Mouse (Mus musculus) WW6 (cell line): ENCODE results near the gene Tbcd.

Experiments
- DNase-seq: peaks from one replicate; pipeline ENCODE4 v3.0.0-alpha.2; 2013; ENCODE audit warnings: low read depth, low spot score

Gene Tbcd

DNA sequence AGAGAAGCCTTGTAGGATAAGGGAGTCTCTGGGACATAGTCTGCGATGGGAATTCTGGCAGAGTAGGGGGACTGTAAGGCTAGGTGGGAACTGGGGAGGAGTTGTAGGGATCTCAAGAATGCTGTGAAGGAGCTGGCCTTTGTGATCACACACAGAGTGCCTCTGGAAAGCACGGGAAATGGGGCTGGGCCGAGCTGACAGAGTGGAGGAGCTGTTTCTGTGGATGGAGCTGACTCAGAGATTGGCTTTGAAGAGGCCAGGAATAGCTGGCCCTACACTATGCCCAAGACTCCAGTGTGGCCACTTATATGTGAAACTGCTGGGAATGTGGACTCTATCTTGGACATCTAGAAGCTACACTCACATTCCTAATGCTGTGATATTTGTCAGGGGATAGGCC, 84.8 kb downstream of the Tbcd start:
- no peak for DNase-seq

DNA sequence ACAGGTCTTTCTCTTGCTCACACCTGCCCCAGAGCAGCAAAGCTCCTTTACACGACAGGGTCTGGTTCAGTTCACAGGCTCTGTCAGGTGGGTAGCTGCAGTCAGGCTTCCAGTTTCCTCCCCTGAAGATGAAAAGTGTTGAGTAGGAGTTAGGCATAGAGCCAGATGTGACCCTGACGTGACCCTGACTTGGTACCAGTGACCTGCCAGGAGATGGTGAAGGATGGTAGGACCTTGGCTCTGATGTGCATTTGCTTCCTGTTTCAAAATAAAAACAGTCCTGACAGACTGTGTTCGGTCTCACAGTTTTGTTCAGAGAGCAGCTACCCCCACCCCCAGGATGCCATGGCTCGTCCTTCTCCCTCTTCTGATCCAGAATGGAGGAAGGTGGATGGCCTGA, 90.7 kb downstream of the Tbcd start:
- DNase-seq, result no peak

DNA sequence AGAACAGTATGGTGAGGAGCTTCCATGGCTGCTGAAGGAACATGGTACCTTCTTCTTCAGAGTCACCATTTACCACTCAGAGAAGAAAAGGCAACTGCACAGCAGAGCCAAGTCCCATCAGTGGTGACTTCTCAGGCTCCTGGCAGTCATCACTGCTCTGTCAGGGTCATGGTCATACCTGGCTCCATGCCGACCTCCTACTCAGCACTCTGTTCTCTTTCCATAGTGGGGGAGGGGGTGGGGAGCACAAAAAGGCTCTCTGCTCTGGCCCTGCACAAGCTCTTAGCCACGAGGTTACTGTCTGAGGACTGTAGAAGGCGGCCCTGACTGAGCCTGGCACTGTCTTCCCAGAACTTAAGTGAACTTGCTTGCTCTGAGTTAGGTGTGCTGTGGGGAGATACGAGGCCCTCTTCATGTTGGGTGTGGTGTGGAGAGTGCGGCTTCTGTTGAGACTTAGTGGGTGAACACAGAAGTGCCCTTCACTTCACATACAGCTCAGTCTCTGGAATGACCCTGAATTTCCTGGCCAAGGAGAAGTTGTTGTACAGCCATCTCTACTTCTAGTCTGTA, 91.6 kb downstream of the Tbcd start:
- DNase-seq, result no peak

DNA sequence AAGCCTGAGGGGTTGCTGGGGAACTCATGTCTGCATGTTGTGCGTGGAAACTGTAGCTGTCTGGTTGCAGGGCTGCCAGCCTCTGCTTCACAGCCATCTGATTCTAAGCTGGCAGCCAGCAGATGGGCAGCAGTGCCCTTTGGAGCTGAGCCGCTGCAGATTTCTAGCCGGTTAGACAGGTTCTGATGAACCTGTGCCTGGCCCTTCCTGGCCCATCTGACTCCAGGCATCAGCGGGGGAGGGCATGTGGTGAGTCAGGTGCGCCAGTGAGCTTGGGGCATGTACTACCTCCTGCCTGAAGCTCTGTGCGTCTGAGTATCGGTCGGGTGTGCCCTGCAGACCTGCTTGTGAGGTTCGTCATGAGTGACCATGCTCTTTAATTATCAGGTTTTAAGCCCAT, 92.2 kb downstream of the Tbcd start:
- no peak for DNase-seq

DNA sequence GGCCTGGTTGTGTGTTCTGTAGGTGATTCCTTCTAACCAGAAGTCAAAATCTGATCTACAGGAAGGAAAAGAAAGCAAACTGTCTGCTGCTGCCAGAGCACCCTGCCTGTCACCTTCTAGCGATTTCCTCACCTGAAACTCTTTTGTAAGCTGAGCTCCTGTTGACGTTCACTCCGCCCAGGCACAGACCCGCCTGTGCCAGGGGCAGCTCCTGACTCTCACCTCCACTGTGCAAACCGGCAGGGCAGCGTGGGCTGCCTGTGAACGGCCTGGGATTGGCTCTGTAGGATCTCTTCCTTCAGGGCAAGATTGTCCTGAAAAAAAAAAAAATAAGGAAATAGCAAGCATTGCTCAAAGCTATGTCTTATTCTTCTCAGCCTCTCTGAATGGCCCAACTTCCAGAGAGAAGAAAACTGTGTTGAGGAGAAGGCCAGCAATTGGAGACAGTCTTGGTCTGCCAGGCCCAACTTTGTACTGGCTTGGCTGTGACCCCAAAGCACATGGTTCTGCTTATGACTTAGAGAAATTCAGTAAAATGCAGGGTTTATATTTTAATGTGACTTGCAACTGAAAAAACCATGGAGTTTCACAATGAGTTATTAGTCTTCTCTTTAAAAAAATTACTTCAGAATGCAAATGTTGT, 93.1 kb downstream of the Tbcd start:
- no peak for DNase-seq

DNA sequence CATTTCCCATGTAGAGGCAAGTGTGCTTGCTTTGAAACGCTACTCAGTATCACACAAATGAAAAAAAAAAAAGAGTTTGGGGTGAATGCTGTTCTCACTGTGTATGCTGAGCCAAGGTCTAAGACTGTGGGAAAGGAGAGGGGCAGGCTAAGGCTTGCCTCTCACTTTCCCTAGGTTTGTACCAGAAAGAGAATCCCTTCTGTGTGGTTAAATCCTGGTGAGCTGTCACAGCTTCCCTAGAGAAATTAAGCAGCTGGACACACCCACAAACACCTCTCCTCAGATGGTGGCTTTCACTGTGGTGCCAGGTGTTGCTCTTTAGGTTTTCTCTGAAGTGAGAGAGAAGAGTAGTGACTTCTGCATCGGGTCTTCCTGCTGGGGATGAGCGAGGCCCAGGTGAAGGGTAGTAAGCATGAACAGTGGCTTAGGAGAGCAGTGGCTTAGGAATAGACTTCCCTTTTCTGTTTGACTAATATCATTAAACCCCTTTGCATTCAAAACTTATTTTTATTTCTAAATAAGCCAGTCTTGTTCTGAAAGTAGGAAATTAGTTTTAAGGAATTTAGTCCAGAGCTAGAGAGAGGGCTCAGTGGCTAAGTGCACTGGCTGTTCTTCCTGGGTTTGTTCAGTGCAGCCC, 93.8 kb downstream of the Tbcd start:
- DNase-seq, result no peak

DNA sequence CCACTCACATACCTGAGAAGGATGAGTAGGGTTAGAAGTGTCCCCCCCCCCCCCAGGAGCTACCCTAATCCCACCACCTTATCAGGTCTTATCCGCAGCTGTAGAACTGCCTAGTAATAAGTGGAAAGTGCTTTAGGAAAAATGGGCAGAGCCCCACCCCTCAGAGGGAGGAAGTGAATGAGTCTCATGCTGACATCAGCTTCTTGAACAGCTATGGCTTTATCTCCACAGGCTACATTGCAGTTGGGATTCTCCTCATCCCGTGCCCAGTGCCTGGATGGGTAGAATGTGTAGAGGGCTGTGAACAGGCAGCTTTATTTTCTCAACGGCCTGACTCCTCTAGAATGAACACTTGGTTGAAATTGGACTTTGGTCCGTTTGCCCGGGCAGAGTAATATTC, 95.5 kb downstream of the Tbcd start:
- no peak for DNase-seq

DNA sequence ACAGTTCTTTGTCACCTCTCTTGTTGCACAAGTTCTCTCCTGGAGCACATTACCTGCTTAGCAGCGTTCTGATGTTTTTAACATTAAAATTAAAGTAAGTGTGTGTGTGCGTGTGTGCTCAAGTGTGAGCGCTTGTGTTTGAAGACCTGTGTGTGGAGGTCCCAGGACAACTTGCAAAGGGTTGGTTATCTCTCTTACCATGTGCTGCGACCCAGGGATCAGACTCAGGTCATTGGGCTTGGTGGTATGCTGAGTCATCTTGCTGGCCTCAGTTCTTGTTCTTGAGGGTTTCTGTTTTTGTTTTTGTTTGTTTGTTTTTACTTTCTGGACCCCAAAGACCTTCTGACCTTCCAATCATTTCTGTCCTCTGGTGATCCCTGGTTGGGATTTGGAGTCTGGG, 96.2 kb downstream of the Tbcd start:
- DNase-seq, result no peak

DNA sequence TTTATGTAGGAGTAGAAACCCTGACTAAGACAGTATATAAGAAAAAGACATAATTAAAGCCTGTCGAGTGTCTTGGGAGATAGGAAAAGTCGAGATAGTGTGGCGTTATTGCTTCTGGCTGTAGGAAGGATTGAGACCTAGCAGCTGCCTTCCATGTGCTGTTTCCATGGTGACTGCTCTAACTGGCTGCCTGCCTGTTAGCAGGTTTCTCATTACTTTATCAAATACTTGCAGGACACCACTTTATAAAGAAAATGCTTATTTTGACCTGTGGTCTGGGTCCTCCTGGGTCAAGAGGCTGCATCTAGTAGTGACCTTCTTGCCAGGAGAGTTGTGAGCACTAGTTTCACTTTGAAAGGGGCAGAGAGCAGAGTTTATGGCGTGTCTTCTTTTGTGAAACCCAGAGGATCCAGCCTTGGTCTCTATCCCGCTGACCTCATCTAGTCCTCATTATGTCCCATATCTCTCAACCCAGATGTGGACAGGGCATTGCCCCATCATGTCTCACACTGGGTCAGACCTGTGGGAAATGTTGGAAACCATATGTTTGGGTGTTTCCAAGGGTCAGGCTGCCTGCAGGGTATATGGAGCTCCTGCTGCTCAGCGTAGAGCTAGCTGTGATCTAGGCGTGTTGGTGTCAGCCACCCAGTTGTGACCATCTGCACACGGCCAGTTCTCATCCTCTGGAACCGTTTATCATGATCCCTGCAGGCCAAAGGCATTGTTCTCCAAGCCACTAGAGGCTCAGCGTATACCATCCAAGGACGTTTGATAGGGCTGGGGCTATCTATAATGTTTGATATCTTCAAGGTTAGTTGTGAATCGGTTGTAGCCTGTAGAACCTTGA, 97.5 kb downstream of the Tbcd start:
- DNase-seq, result no peak

DNA sequence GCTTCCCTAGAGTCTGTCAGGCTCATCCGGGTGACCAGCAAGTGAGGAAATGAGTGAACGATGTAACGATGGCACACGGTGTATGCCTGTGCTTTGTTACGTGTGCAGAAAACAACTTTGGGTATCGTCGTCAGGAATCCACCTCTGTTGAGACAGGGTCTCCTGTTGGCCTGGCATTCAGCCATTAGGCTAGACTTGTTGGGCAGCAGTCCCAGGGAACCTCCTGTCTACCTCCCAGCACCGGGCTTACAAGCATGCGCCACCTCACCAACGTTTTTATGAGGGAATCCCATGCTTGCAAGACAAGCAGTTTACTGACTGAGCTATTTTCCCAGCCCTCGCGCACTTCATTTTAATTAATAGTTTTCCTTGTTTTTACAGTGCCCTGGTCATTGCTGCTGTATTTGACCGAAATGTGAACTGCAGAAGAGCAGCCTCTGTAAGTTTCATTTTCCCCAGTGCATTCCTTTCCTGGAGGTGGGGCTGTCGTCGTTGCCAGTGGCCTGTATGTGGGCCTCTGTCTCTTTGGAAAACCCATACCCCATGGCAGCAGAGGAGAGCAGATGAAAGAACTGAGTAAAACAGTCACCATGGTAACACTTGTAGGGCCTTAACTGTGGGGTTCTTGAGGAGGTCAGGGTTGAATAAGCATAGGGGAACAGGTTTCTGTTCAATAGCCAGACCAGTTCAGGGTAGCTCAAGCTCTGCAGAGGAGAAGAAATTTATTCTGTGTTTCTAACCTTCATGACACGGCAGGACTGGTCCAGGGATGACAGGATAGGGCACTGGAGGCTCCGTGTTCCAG, 98.3 kb downstream of the Tbcd start:
- no peak for DNase-seq

DNA sequence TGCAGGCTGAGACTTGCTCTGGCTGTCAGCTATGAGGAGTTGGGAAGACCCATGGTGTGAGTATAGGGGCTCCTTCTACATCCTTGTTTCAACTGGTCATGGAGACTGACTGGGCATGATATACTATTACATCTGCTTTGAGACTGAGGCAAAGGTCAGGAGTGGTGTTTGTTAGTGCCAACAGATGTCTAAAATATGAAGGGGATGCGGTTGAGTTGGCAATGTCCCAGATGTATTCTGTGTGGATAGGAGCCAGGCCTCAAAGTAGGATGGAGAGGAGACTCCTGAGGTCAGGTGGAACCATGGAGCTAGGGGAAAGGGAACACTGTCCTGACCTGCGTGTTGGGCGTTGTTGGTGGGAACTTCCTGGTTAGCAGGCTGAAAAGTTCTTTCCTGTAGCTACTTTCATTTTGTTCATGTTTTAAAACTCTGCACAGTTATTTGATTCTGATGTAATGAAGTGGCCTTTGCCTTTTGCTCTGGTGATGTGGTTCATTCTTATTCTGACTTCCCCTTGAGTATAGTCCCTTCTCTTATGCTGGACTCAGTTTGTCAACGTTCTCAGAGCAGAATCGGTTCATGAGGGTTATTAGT, 99.6 kb downstream of the Tbcd start:
- DNase-seq, result no peak

DNA sequence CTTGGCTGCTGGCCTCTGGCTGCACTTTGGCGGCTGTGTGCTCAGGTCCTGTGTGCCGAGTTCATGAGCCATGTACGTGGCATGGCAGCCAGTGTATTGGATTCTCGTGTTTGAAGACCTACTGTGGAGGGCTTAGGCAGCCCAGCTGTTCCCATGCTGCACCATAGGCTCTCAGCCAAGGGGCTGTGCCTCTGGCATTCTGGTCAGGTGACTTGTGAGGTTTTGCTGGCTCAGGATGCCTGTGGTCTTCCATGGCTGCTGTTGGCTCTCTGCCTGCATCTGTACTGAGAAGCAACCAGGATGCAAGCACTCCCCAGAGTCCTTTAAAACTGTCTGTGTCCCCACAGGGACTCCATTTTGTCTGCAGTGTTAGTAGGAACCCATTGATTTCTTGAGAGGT, 100.4 kb downstream of the Tbcd start:
- no peak for DNase-seq

DNA sequence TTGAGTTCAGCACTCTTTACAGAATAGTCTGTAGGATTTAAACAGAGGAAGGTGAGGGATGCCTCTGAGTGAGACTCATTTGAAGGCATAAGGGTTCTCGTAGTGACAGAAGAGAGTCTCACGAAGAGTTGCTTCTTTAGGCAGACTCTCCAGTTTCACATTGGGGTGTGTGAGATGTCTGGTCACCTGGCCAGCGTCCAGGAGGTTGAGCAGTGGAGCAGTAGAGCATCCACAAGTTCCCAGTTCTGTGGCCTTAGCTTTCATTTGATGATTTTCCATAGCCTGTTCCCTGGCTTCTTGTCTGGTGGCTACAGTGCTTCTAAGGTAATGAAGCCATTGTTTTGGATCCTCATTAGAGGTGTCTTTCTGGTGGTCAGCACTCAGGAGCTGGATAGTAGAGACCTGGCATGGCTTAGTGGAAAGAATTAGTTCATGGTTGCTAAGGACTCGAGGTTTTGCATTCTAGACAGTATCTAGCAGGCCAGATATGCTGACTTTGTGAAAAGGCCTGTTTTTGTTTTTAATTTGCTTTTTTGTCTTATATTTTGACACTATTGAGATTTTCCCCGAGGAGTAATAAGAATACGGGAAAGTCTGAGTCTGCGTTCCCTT, 101.2 kb downstream of the Tbcd start:
- DNase-seq, result no peak

DNA sequence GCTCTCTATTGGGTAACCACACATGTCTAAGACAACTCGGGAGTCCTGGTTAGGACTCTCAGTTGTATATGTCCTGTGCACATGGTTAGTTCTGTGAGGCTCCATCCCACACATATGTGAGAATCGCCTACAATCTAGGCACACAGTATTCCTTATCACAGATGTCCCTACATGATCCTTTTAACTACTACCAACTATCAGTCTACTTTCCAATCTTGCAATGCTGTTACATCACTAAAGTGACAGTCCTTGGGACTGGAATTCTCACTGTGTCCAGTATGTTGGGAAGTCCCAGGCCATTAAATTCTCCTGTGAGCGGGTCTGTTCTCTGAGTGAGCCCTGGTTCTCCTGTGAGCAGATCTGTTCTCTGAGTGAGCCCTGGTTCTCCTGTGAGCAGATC, 101.7 kb downstream of the Tbcd start:
- no peak for DNase-seq

DNA sequence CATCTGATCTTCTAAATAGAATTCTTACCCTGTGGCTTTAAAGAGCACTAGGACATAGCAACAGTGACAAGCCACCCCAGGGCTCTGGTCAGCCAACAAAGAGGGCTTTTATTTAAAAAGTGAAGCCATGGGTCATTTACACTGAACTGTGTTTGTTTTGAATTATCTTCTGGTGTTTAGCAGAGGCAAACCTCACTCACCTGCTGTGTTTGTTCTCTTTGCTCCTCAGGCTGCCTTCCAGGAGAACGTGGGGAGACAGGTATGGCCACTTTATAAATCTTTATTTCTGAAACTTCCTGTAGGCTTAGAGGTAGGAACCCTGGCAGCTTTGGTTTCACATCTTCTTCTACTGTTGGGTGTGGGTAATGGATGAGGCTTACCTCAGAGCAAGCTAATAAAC, 105.0 kb downstream of the Tbcd start:
- DNase-seq, result no peak

DNA sequence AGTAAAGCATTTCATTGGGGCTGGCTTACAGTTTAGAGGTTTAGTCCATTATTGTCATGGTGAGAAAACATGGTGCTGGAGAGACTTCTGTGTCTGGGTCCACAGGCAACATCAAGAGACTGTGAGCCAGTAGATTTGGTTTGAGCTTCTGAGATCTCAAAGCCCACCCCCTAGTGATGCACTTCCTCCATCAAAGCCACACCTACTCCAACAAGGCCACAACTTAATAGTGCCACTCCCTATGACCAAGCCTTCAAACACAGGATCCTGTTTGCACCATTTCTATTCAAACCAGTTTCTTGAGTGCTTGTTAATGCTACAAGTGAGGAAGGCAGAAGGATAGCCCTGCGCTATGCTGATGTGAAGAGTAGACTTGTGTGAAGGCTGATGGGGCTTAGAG, 106.2 kb downstream of the Tbcd start:
- no peak for DNase-seq

DNA sequence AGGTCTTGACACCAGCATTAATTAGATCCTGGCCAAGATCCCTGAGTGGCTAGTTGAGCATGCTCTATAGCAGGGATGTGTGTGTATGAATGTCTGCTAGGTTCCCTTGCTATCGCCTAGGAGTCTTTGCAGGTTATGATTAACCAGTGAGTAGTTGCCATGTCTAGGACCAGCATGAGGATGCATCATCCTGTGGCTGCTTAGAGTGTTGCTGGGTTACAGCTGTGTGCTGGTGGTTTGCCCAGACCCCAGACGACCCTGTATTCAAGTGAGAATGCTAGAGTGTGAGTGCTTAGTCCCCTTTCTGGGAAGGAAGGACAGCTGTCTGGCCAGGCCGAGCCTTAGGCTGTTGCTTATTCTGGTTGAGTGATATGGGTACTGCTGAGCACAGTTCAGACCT, 106.8 kb downstream of the Tbcd start:
- no peak for DNase-seq

DNA sequence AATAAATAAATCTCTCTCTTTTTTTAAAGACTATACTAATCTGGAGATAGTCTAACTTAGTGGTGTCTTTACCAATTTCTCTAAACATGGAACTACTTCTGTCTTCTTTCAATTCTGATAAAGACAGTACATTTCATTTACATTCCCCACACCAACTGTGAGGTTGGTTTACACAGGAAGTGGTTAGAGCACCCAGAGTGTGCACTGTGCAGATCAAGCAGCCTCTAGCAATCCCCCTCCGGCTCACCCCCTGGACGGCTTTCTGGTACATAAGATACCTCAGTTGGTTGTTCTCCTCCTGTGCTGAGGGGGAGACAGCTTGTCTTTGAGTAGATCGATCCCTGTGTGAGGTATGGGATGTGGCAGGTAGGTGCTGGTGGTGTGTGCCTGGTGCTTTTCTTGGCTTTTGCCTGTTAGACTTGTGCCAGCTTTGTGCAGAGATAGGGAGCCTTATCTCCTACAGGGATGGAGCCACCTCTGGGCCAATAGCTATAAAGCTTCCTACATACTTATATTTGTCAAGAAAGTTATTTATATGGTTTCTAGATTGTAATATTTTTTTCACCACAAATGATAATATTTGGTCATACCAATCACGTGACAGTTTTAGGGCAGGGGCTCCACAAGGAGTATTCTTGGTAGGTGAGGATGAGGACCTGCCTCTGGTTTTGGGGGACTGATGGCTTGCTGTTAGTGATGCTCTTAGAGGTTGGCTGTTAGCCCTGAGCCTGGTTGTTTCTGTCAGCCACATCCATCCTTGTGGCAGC, 108.0 kb downstream of the Tbcd start:
- no peak for DNase-seq

DNA sequence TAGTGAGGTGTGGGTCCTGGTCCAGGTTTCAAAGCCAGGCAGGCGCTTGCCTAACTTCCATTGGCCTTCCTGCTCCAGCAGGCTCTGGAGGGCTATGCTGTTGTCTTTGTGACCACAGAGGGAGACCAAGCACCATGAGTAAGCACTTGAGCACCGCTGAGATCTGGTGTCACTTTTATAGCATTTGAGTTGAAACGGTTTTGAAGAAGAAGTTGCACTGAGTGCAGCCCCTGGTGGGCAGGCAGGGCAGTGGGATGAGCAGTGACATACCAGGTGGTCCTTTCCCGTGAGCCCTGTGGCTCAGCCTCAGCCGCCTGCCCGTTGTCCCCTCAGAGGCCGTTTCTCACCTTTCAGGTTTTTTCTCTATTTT, 108.5 kb downstream of the Tbcd start:
- DNase-seq, result no peak

DNA sequence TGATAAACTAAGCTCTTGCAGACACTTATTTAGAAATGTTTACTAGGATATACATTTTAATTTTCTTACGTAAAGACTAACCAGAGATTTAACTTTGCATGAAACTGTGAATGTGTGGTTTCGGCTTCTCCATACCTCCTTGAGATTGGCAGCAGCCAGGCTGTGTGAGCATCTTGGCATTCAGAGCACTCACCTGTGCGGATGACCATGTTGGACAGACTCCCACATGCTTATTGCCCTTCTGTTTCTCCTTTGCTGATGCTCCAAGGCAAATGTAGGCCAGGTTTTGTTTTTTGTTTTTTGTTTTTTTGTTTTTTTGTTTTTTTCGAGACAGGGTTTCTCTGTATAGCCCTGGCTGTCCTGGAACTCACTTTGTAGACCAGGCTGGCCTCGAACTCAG, 111.6 kb downstream of the Tbcd start:
- no peak for DNase-seq
